Mouse (Mus musculus) urinary bladder, postnatal 25 days (tissue): ENCODE results near the gene Hist2h3b.
"Not testable (repeated sequence)": the region's sequence is repeated elsewhere in the genome, so short reads cannot be mapped to it uniquely, and the experiment has no call there.

Source experiments
- DNase-seq: peaks from one replicate; pipeline ENCODE4 v3.0.0; 2022; ENCODE audit warnings: low spot score

Hist2h3b gene

GRCm38 (mm10) chr3:96238954-96239793, 29.3 kb upstream of the Hist2h3b start, which contains the start of gene Hist2h3c2:
Gene Hist2h3c2 (minus strand): TSS chr3:96239127.
- DNase-seq, result not testable (repeated sequence)

GRCm38 (mm10) chr3:96239949-96240798, 28.3 kb upstream of the Hist2h3b start, which contains the start of gene Hist2h2aa2:
Gene Hist2h2aa2 (minus strand): TSS chr3:96240276.
- DNase-seq, result peak; percentile 76

GRCm38 (mm10) chr3:96240799-96241197, 27.7 kb upstream of the Hist2h3b start:
- no peak for DNase-seq

GRCm38 (mm10) chr3:96243921-96244572, 24.4 kb upstream of the Hist2h3b start:
- no peak for DNase-seq

- DNase-seq, result peak; percentile 75
These were observed 23.2 kb upstream of the Hist2h3b start, which contains the start of gene Hist2h2aa1 for GRCm38 (mm10) chr3:96245003-96245886. Gene Hist2h2aa1 (plus strand): TSS chr3:96245497.

- DNase-seq, result not testable (repeated sequence)
These were observed 22.4 kb upstream of the Hist2h3b start for GRCm38 (mm10) chr3:96246018-96246417.

GRCm38 (mm10) chr3:96246427-96246856, 22.0 kb upstream of the Hist2h3b start, which contains the start of gene Hist2h3c1:
Gene Hist2h3c1 (plus strand): TSS chr3:96246685.
- not testable (repeated sequence) for DNase-seq

GRCm38 (mm10) chr3:96247356-96248140, 20.9 kb upstream of the Hist2h3b start:
- no peak for DNase-seq

GRCm38 (mm10) chr3:96248141-96249033, 20.1 kb upstream of the Hist2h3b start:
- DNase-seq, result no peak

GRCm38 (mm10) chr3:96249034-96249345, 19.5 kb upstream of the Hist2h3b start:
- DNase-seq, result no peak

- DNase-seq, result no peak
These were observed 17.6 kb upstream of the Hist2h3b start for GRCm38 (mm10) chr3:96250890-96251289.

- no peak for DNase-seq
These were observed 16.7 kb upstream of the Hist2h3b start for GRCm38 (mm10) chr3:96251787-96252186.

- peak; percentile 28 for DNase-seq
These were observed 13.6 kb upstream of the Hist2h3b start for GRCm38 (mm10) chr3:96254683-96255355.

- DNase-seq, result no peak
These were observed 12.4 kb upstream of the Hist2h3b start for GRCm38 (mm10) chr3:96255926-96256593.

- no peak for DNase-seq
These were observed 11.3 kb upstream of the Hist2h3b start for GRCm38 (mm10) chr3:96257190-96257589.

- no peak for DNase-seq
These were observed 8.2 kb upstream of the Hist2h3b start for GRCm38 (mm10) chr3:96260220-96260619.

GRCm38 (mm10) chr3:96261623-96262022, 6.8 kb upstream of the Hist2h3b start:
- DNase-seq, result no peak
